Mouse (Mus musculus) embryonic facial prominence, embryonic 14.5 days (tissue): ENCODE results near the gene Tbata. TPM values are rescaled to one million over a fixed set of nuclear protein-coding genes. Genes with fewer than 3 reads are reported as not detected.

Experiments used
- ATAC-seq: fragments of 200-750 bp; cut with Nextera tagmentation; 2 replicates; pipeline ENCODE4 v1.8.0; 2017; ENCODE audit warnings: low read depth, moderate number of reproducible peaks, moderate TSS enrichment
- DNase-seq: peaks from one replicate; pipeline ENCODE4 v3.0.0-alpha.2; 2015; ENCODE audit warnings: low spot score
- H3K27ac ChIP-seq: fragments of 300-500 bp; sonication (generic); replicated peaks from 2 replicates; pipeline ENCODE4 v1.5.1; 2014; ENCODE audit warnings: low read depth, mild to moderate bottlenecking, low read length, moderate library complexity
- H3K27me3 ChIP-seq: fragments of 300-500 bp; sonication (generic); replicated peaks from 2 replicates; pipeline ENCODE4 v1.6.1; 2014; ENCODE audit warnings: low read length; ENCODE audit not compliant: control insufficient read depth, insufficient read depth
- H3K36me3 ChIP-seq: fragments of 300-500 bp; sonication (generic); 2 replicates; pipeline ENCODE4 v1.6.1; 2014; ENCODE audit warnings: low read length, mixed read lengths; ENCODE audit not compliant: control insufficient read depth, insufficient read depth
- H3K4me1 ChIP-seq: fragments of 300-500 bp; sonication (generic); 2 replicates; pipeline ENCODE4 v1.6.1; 2014; ENCODE audit warnings: antibody characterized with exemption, low read length; ENCODE audit not compliant: control insufficient read depth, insufficient read depth
- H3K4me2 ChIP-seq: fragments of 300-500 bp; sonication (generic); 2 replicates; pipeline ENCODE4 v1.6.1; 2014; ENCODE audit warnings: low read depth, mild to moderate bottlenecking, low read length, moderate library complexity, mixed read lengths
- H3K4me3 ChIP-seq: fragments of 300-500 bp; sonication (generic); 2 replicates; pipeline ENCODE4 v1.5.1; 2014; ENCODE audit warnings: low read depth, mild to moderate bottlenecking, low read length
- H3K9ac ChIP-seq: fragments of 300-500 bp; sonication (generic); 2 replicates; pipeline ENCODE4 v1.6.1; 2014; ENCODE audit warnings: low read depth, mild to moderate bottlenecking, low read length, moderate library complexity, mixed read lengths
- H3K9me3 ChIP-seq: fragments of 300-500 bp; sonication (generic); 2 replicates; pipeline ENCODE4 v1.6.1; 2016; ENCODE audit warnings: low read length; ENCODE audit not compliant: control insufficient read depth
- WGBS: fragments of 180-500 bp; shearing (Covaris S2); extraction: QIAGEN DNeasy Blood & Tissue Kit; methylation state at CpG from one replicate; pipeline ENCODE4 v1.1.7; 2014; 5-methylcytosine and 5-hydroxymethylcytosine counted together
- polyA plus RNA-seq: library from polyadenylated mRNA; unstranded; fragments of >200 nt; fragmentation: Nextera tagmentation; extraction: Ambion mirVana; gene quantifications from 2 replicates; pipeline ENCODE4 v1.2.1, GENCODE M21; 2014

The Tbata gene
- polyA plus RNA-seq, 1 experiment from 2014 or later, result 1.2 TPM

GRCm38 (mm10) chr10:61143343-61143742 lies 28.4 kb upstream of the Tbata start:
- ATAC-seq, result no peak
- no peak overlapping the region for H3K27ac ChIP-seq
- no peak overlapping the region for H3K4me3 ChIP-seq
- no peak overlapping the region for H3K9ac ChIP-seq
- H3K36me3 ChIP-seq, result peaks cover 10% of the 10 kb centered on the region
- 89% methylated on average over 2 of the region's 2 CpGs for WGBS
- peaks cover 7% of the 10 kb centered on the region for H3K4me1 ChIP-seq
- H3K4me2 ChIP-seq, result no peak overlapping the region
- H3K9me3 ChIP-seq, result no peaks in the 10 kb centered on the region
- H3K27me3 ChIP-seq, result no peaks in the 10 kb centered on the region
- no peak for DNase-seq

- Histone ChIP-seq H3K36me3 (no peaks in the 10 kb centered on the region), H3K27ac (peak overlapping the region; percentile 95), H3K9ac (peak overlapping the region; percentile 88), H3K4me2 (peak overlapping the region; percentile 84), H3K4me1 (peaks cover 7% of the 10 kb centered on the region), H3K9me3 (no peaks in the 10 kb centered on the region), H3K4me3 (peak overlapping the region; percentile 83), H3K27me3 (no peaks in the 10 kb centered on the region)
- WGBS, result 0% methylated on average over 3 of the region's 3 CpGs
- no peak for DNase-seq
- no peak for ATAC-seq
Observed at GRCm38 (mm10) chr10:61145766-61146118, 26.0 kb upstream of the Tbata start.

- H3K4me2 ChIP-seq, result peak overlapping the region; percentile 84
- DNase-seq (peak; percentile 78), ATAC-seq (peak; percentile 35)
- no peaks in the 10 kb centered on the region for H3K27me3 ChIP-seq
- H3K9me3 ChIP-seq, result no peaks in the 10 kb centered on the region
- peak overlapping the region; percentile 88 for H3K9ac ChIP-seq
- peaks cover 7% of the 10 kb centered on the region for H3K4me1 ChIP-seq
- peak overlapping the region; percentile 95 for H3K27ac ChIP-seq
- H3K4me3 ChIP-seq, result peak overlapping the region; percentile 83
- WGBS, result 1% methylated on average over 28 of the region's 53 CpGs
- no peaks in the 10 kb centered on the region for H3K36me3 ChIP-seq
Observed at GRCm38 (mm10) chr10:61146119-61146806, 25.5 kb upstream of the Tbata start.

- WGBS, result under 1% methylated on average over 13 of the region's 14 CpGs
Observed at GRCm38 (mm10) chr10:61146807-61147156, 25.0 kb upstream of the Tbata start.

DNA sequence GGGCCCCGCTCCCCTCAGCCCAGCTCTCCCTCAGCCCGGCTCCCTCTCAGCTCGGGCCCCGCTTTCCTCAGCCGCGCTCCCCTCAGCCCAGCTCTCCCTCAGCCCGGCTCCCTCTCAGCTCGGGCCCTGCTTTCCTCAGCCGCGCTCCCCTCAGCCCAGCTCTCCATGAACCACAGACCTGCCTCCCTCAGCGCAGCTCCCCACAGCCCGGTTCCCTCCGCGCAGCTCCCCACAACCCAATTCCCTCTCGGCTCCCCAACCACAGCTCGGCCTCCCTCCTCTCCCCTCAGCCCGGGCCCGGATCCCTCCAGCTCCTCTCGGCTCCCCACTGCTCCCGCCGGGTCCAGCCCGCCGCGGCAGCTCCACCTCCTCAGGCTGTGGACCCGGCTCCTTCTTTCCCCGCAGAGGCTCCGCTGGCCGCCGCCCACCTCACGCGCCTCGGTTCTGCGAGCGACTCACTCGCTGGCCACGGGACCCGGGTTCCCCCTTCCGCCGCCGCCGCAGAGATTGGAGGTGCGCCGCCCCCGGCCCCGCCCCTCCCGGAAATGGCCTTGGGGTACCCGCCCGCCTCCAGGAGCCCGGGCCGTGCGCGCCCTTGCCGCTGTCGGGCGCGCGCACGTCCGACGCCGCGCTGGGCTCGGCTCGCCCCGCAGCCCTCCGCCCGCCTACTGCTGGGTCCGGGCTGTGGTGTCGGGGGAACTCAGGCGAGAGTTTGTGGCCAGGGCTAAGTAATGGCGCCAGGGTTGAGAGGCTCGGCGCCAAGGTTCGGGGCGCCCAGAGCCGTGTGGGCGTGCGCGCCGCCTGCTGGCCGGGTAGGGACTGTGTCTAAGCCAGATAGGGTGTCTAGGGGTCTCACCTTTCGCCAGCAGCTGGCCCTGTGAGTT lies 24.4 kb upstream of the Tbata start, which contains the start of gene Sgpl1:
Gene Sgpl1, minus strand, starts transcription at position 547 of the 884 bp plus-strand sequence.
- ATAC-seq, result peak; percentile 87
- DNase-seq, result peak; percentile 95
- no peaks in the 10 kb centered on the region for H3K36me3 ChIP-seq
- H3K9me3 ChIP-seq, result no peaks in the 10 kb centered on the region
- peak within 1 kb of the TSS; percentile 88 for H3K9ac ChIP-seq
- no peaks in the 10 kb centered on the region for H3K27me3 ChIP-seq
- H3K4me1 ChIP-seq, result peaks cover 7% of the 10 kb centered on the region
- peak within 1 kb of the TSS; percentile 95 for H3K27ac ChIP-seq
- peak within 1 kb of the TSS; percentile 83 for H3K4me3 ChIP-seq
- peak within 1 kb of the TSS; percentile 84 for H3K4me2 ChIP-seq
- under 1% methylated on average over 32 of the region's 82 CpGs for WGBS

More at GRCm38 (mm10) chr10:61146807-61147156, 25.0 kb upstream of the Tbata start:
- peak overlapping the region; percentile 95 for H3K27ac ChIP-seq
- H3K27me3 ChIP-seq, result no peaks in the 10 kb centered on the region
- peak overlapping the region; percentile 84 for H3K4me2 ChIP-seq
- peaks cover 7% of the 10 kb centered on the region for H3K4me1 ChIP-seq
- DNase-seq (peak; percentile 12), ATAC-seq (no peak; the same call in 1 of the 2 replicates)
- H3K4me3 ChIP-seq, result peak overlapping the region; percentile 83
- H3K36me3 ChIP-seq, result no peaks in the 10 kb centered on the region
- peak overlapping the region; percentile 88 for H3K9ac ChIP-seq
- no peaks in the 10 kb centered on the region for H3K9me3 ChIP-seq

DNA sequence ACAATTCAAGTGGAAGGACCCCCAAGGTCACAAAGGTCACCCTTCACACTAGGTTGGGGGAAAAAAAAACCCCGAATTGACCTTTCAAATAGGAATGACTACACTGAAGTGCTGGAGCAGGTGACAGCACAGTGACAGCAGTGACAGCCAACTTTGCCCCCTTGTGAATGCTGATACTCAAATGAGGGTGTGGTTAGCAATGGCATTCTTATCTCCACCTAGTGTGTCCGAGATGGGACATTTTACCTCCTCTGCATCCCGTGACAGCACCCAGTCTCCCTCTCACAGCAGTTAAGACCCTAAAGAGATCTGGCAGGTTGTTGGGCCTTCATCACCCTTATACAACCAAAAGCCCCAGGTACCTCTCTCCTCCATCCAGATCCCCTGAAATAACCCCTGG lies 22.3 kb upstream of the Tbata start:
- Histone ChIP-seq H3K4me3 (no peak overlapping the region), H3K9ac (no peak overlapping the region), H3K36me3 (no peaks in the 10 kb centered on the region), H3K4me2 (no peak overlapping the region), H3K27ac (no peak overlapping the region), H3K27me3 (no peaks in the 10 kb centered on the region), H3K9me3 (no peaks in the 10 kb centered on the region), H3K4me1 (peaks cover 7% of the 10 kb centered on the region)
- WGBS, result 77% methylated on average over 3 of the region's 3 CpGs
- ATAC-seq, result no peak
- DNase-seq, result no peak

DNA sequence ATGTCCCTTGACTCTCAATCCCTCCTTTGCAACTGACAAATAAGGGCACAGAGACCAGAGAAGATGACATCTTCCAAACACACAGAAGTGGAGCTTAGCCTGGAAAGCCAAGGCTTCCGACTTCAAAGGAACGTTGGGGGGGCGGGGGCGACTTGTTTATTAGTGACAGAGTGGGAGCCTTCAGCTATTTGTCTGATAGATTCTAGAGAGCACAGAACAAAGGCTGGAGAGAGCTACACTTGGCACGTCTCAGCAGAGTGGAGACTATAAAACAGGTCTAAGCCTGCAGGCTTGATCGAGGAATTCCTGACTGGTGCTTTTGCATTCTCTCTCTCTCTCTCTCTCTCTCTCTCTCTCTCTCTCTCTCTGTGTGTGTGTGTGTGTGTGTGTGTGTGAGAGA lies 21.1 kb upstream of the Tbata start:
- 42% methylated on average over 6 of the region's 6 CpGs for WGBS
- H3K36me3 ChIP-seq, result no peaks in the 10 kb centered on the region

DNA sequence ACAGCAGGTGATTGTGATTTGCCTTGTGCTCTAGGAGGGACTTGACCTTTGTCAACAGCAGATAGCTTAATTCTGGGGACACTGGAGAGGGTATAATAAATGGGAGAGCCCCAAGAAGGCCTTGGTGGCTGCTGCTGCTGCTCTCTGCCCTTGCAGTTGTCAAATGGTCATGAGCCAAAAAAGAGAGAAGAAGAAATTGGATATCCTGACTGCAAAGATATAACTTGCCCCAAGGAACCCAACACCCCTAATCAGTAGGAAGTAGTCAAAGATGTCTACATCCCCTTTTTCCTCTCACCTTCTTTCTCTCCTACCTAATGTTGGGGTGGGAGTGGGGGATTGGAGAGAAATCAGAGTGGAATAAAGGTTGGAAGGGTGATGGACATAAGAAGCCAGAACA lies 19.6 kb upstream of the Tbata start:
- ATAC-seq (no peak), DNase-seq (no peak)
- Histone ChIP-seq H3K4me1 (no peaks in the 10 kb centered on the region), H3K27ac (no peak overlapping the region), H3K27me3 (no peaks in the 10 kb centered on the region), H3K9me3 (no peaks in the 10 kb centered on the region), H3K9ac (no peak overlapping the region), H3K4me3 (no peak overlapping the region), H3K4me2 (no peak overlapping the region), H3K36me3 (no peaks in the 10 kb centered on the region)

More for the DNA sequence above, 21.1 kb upstream of the Tbata start:
- H3K9ac ChIP-seq, result no peak overlapping the region
- DNase-seq (peak; percentile 89), ATAC-seq (no peak)
- peaks cover 1% of the 10 kb centered on the region for H3K4me1 ChIP-seq
- H3K27ac ChIP-seq, result no peak overlapping the region
- H3K4me3 ChIP-seq, result no peak overlapping the region
- no peaks in the 10 kb centered on the region for H3K27me3 ChIP-seq
- H3K4me2 ChIP-seq, result no peak overlapping the region
- H3K9me3 ChIP-seq, result no peaks in the 10 kb centered on the region
